Mouse (Mus musculus) frontal cortex, postnatal 14 days (tissue): ENCODE data around the gene Ptprh.

Experiments used
- DNase-seq, 2 experiments: peaks; one replicate each; pipeline ENCODE4 v3.0.0; 2022; ENCODE audit warnings: low spot score in 2 of 2

Gene Ptprh

DNA sequence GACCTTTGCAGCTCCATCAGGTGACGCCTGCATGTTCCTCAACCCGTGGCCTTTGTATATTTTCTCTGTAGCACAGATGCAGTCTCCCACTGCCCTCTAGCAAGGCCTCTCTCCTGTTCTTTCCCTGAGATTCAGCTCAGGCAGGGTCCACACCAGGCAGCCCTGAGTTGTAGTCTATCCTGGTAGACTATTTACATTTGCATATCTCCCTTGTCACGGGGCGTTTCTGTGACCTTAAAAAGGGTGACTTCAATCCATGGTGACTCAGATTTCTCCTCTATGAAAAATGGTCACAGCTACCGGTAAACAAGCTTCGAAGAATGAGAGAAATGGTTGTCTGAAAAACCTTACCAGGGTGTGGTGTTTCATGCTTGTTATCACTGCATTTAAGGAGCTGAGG is at the start of gene Ptprh:
TSS of gene Ptprh (minus strand) at position 169 of the 400 bp plus-strand sequence.
- no peak for DNase-seq

GRCm38 (mm10) chr7:4653351-4653750 is 49.5 kb upstream of the Ptprh start:
- DNase-seq, result no peak

DNA sequence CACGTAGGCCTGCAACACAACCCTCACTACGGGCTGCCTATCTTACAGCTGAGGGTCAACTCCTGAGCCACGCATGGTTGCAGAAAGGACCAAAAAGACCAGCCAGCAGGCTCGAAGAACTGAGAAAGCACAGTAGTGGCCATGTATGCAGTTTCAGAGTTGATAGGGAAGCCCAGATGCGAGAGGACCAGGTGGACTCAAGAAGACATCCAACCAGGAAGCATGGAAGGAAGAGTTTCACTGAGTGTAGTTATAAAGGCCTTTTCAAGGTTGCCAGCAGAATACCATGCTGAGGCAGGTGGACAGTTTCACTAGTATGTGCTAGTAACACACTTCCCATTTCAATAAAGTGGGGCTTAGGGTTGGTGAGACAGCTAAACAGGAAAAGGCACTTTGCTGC is 48.9 kb upstream of the Ptprh start:
- no peak for DNase-seq

DNA sequence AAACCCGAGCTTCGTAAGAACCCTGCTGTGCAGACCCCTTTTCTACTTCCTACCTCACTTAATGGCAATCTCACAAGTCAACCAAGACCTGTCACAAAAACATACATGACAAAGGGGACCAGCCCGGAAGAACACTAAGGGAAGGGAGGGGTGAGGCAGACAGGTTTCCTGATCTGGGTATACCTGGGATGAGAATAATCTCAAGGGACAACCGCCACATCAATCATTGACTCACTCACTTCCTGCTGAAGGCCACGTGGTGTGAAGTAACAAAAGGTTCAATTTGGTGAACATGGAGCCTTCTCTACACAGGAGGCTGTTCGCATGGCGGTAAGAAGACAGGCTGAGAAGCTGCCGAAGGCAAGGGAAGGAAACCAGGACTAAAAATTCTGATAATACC is 47.7 kb upstream of the Ptprh start:
- no peak for DNase-seq

- no peak for DNase-seq
Observed at GRCm38 (mm10) chr7:4647992-4648391, 44.2 kb upstream of the Ptprh start.

- no peak for DNase-seq
Observed at GRCm38 (mm10) chr7:4647291-4647690, 43.5 kb upstream of the Ptprh start.

- no peak for DNase-seq
Observed at GRCm38 (mm10) chr7:4646806-4647205, 43.0 kb upstream of the Ptprh start.

GRCm38 (mm10) chr7:4643225-4643624 is 39.4 kb upstream of the Ptprh start:
- DNase-seq, result no peak

DNA sequence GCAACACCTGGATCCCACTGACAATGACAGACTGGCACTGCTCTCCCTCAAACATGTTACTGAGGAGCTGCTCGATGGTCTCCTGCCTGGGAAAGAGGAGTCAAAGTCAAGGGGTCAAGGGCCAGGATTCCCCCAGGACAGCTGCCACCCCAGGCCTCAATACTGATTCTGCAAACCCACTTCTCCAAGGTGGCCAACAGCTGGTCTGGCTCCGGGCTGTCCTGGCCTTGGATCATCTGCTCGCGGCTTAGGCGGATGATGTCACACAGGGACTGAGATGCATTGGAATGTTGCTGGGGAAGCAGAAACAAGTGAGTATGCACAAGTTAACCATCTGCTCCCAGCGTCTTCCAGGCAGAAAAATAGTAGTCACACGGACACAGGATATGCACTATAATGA is 38.1 kb upstream of the Ptprh start:
- DNase-seq, result no peak

GRCm38 (mm10) chr7:4641155-4641554 is 37.3 kb upstream of the Ptprh start:
- DNase-seq, result no peak

DNA sequence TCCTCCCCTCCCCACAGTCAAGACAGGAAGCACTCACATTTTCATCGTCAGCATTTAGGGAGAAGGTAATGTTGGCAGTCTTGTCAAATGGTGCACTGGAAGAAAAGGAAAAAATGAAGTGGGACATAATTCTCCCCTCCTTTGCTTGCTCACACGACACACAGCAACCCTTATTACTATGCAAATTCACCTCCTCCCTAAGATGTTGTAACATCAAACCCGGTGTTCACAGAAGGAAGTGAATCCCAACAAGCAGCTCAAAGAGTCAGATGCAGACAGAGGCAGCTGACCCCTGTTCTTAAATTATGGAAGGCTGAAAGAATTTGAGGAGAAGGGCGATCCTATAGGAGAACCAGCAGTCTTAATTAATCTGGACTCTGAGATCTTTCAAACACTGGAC is 32.3 kb upstream of the Ptprh start:
- no peak for DNase-seq

- no peak for DNase-seq
Observed at GRCm38 (mm10) chr7:4631031-4631430, 27.2 kb upstream of the Ptprh start, which contains the start of gene Tmem86b. Tmem86b (minus strand) TSS chr7:4631422.

DNA sequence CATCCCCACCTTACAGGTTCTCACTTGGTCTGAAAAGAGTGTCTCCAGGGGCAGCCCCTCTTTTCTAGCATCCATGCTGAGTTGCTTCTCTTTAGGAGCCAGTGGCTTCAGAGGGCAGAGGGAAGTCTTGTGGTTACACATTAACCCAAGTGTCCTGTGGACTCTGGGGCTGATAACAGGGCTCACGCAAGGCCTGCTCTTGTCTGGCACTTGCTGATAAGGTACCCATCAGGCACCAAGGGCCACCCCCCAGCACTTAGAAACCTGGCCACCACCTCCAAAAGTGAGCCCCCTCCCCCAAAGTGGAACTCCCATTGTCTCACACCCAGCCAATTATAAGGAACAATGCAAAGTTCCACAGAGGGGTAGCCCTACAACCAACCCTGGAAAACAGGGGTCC is 26.4 kb upstream of the Ptprh start:
- DNase-seq, result no peak

DNA sequence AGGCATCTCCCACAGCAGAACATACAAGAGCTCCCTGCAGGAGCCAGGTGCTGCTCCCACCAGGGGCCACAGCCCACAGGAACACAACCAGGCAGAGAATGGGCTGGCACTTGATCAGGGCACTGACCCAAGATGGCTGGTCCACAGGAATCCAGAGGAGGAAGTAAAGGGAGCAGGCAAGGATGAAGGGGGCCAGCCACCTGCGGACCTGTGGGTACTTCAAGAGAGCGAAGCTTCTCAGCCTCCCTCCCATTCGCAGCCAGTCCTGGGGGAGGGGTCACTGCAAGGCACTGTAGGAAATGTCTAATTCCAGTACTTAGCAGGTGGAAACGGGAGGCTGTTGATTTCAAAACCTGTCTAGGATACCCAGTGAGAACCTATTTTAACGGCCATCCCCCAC is 25.7 kb upstream of the Ptprh start:
- no peak for DNase-seq

- DNase-seq, result no peak
Observed at GRCm38 (mm10) chr7:4625928-4626327, 22.1 kb upstream of the Ptprh start.

- DNase-seq, result no peak
Observed at GRCm38 (mm10) chr7:4624343-4624742, 20.5 kb upstream of the Ptprh start.

DNA sequence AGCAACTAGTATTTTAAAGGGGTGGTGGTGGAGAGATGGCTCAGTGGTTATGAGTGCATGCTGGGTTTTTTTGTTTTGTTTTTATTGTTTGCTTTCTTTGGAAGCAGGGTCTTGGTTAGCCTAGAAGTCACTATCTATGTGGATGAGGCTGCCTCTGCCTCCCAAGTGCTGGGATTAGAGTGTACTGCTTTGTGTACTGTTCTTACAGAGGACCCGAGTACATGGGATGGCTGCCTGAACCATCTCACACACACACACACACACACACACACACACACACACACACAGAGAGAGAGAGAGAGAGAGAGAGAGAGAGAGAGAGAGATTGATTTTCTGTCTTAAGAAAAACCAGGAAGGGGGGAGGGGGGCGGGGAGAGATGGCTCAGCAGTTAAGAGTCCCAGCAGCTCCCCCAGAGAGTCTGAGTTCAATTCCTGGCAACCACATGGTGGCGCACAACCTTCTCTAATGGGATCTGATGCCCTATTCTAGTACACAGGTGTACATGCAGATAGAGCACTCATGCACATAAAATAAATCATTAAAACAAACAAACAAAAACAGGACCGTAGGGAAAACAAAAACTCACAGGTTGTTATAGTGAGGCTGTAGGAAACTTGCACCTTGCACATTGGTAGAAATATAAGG is 19.8 kb upstream of the Ptprh start:
- DNase-seq, result no peak

GRCm38 (mm10) chr7:4619979-4620378 is 16.1 kb upstream of the Ptprh start:
- DNase-seq, result no peak

GRCm38 (mm10) chr7:4613740-4614403 is 10.0 kb upstream of the Ptprh start:
- no peak for DNase-seq

DNA sequence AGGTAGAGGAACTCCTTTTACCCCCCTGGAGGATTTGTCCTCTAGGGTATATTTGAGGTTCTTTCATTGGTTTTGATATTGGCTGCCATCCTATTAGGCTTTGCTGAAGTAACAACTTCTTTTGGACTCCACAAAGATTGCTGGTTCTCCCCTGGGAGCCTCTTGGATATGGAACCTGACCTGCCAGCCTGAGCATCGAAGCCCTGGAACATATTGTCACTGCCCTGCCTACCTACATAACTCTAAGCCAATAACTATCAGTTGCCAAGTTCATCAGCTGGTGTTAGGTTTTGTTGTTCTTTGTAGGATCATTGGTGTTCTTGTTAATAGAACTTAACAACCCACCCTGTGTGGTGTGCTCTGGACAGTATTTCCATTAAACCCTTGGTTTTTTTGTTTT is 9.1 kb upstream of the Ptprh start:
- DNase-seq, result no peak

DNA sequence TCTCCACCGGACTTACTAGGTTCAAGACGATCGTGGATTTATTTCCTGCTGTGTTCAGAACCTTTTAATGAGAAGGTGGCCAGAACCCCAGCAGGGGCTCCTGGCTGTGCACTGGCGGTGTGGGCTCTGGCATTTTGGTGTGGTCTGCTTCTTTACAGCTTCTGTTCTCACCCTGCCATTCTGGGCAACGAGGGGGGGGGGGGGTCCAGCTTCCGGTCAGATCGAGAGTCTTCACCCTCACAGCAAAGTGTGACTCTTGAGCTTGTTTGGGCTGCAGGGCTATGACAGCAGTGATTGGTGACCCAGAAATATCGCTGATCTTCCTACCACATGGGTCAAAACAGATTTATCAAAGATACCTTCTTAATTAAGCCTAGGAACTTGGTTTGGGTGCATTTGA is 8.5 kb upstream of the Ptprh start:
- DNase-seq, result no peak

DNA sequence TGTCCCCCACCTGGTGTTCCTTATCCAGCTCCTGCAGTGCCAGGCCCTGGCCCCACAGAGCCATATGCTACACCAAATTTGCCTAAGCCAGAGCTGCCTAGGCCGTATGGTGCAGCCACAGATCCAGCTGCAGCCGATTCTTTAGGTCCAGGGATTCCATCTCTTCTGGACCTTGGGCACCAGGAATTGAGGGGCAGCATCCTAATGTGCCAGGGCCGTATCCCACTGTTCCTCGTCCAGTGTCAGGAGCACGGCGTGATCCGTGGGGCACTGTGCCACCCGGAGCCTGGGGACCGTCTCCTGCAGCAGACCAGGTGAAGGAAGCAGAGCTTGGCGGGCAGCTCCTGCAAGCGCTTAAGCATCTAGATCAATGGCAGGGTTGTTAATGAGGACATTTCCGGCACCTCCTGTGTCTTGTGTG is 8.1 kb upstream of the Ptprh start:
- no peak for DNase-seq

GRCm38 (mm10) chr7:4611511-4611910 is 7.7 kb upstream of the Ptprh start:
- no peak for DNase-seq

- DNase-seq, result no peak
Observed at GRCm38 (mm10) chr7:4608002-4608401, 4.2 kb upstream of the Ptprh start.
